Mouse (Mus musculus) bone marrow macrophage, adult 2 months (primary cell): ENCODE measurements at regions not wholly inside any gene's neighbourhood (a gene's known extent, or its start where the extent isn't known, plus 50 kb on each side); places are given as distances from the start of the nearest gene placed in this dataset.
A peak's percentile ranks its signal among the peaks of the same experiment; 100 is the strongest.

Source experiments
- H3K27ac ChIP-seq: 2 replicates; pipeline ENCODE4 v1.5.1; 2012; ENCODE audit warnings: low read depth, low read length; ENCODE audit not compliant: insufficient read depth
- H3K4me1 ChIP-seq: 2 replicates; pipeline ENCODE4 v1.6.1; 2012; ENCODE audit warnings: low read length; ENCODE audit not compliant: control insufficient read depth, insufficient read depth
- H3K4me3 ChIP-seq: 2 replicates; pipeline ENCODE4 v1.5.1; 2012; ENCODE audit warnings: mild to moderate bottlenecking, low read length, moderate library complexity; ENCODE audit not compliant: insufficient read depth
- CTCF ChIP-seq: IDR thresholded peaks from 2 replicates; pipeline ENCODE4 v1.5.1; 2012; ENCODE audit warnings: low read depth, mild to moderate bottlenecking, low read length, moderate library complexity
- POLR2A ChIP-seq: IDR thresholded peaks from 2 replicates; pipeline ENCODE4 v1.6.1; 2012; ENCODE audit warnings: mild to moderate bottlenecking, low read depth, low read length, borderline replicate concordance

GRCm38 (mm10) chr16:93041887-93042286 is 215.9 kb upstream of the Runx1 start:
- H3K4me3 ChIP-seq = no peak overlapping the region
- TF ChIP-seq POLR2A (no peak), CTCF (no peak)
- no peak overlapping the region for H3K27ac ChIP-seq
- peaks cover 3% of the 10 kb centered on the region; the same call in 1 of the 2 replicates for H3K4me1 ChIP-seq

GRCm38 (mm10) chr16:93041399-93041798 is 215.4 kb upstream of the Runx1 start:
- Histone ChIP-seq H3K4me3 (no peak overlapping the region), H3K27ac (no peak overlapping the region), H3K4me1 (peaks cover 3% of the 10 kb centered on the region; the same call in 1 of the 2 replicates)
- no peak for TF ChIP-seq POLR2A
- TF ChIP-seq CTCF = no peak

- H3K27ac ChIP-seq = no peak overlapping the region
- H3K4me1 ChIP-seq = peaks cover 37% of the 10 kb centered on the region
- no peak for TF ChIP-seq CTCF
- TF ChIP-seq POLR2A = no peak
- no peak overlapping the region for H3K4me3 ChIP-seq
These were observed 209.7 kb upstream of the Runx1 start for GRCm38 (mm10) chr16:93035626-93036025.

- H3K4me1 ChIP-seq = peaks cover 52% of the 10 kb centered on the region
- TF ChIP-seq CTCF (no peak), POLR2A (no peak)
- peak overlapping the region; percentile 92 for H3K27ac ChIP-seq
- no peak overlapping the region for H3K4me3 ChIP-seq
These were observed 208.0 kb upstream of the Runx1 start for GRCm38 (mm10) chr16:93033943-93034342.

- H3K4me3 ChIP-seq = 0 out of 2 replicates have a peak overlapping the region, but pooled peaks have one; percentile 7
- H3K27ac ChIP-seq = peak overlapping the region; percentile 97
- H3K4me1 ChIP-seq = peaks cover 67% of the 10 kb centered on the region
- TF ChIP-seq CTCF (no peak), POLR2A (no peak)
These were observed 205.7 kb upstream of the Runx1 start for GRCm38 (mm10) chr16:93031624-93032023.

GRCm38 (mm10) chr16:93028640-93029039 is 202.7 kb upstream of the Runx1 start:
- H3K4me1 ChIP-seq = peaks cover 70% of the 10 kb centered on the region
- TF ChIP-seq POLR2A (no peak), CTCF (no peak)
- peak overlapping the region; percentile 98 for H3K27ac ChIP-seq
- peak overlapping the region; percentile 21; the same call in 1 of the 2 replicates for H3K4me3 ChIP-seq

GRCm38 (mm10) chr16:93028016-93028415 is 202.1 kb upstream of the Runx1 start:
- TF ChIP-seq POLR2A (no peak), CTCF (no peak)
- no peak overlapping the region for H3K4me3 ChIP-seq
- peaks cover 65% of the 10 kb centered on the region for H3K4me1 ChIP-seq
- H3K27ac ChIP-seq = peak overlapping the region; percentile 98

GRCm38 (mm10) chr16:93026094-93026648 is 200.2 kb upstream of the Runx1 start:
- H3K4me1 ChIP-seq = peaks cover 51% of the 10 kb centered on the region
- no peak for TF ChIP-seq CTCF
- TF ChIP-seq POLR2A = no peak
- H3K27ac ChIP-seq = peak overlapping the region; percentile 67
- no peak overlapping the region for H3K4me3 ChIP-seq

GRCm38 (mm10) chr16:93019800-93020555 is 194.0 kb upstream of the Runx1 start:
- no peak for TF ChIP-seq POLR2A
- no peak for TF ChIP-seq CTCF
- H3K4me3 ChIP-seq = no peak overlapping the region
- peaks cover 12% of the 10 kb centered on the region for H3K4me1 ChIP-seq
- no peak overlapping the region for H3K27ac ChIP-seq

GRCm38 (mm10) chr16:93018766-93019165 is 192.8 kb upstream of the Runx1 start:
- TF ChIP-seq CTCF (no peak), POLR2A (no peak)
- H3K4me3 ChIP-seq = no peak overlapping the region
- H3K4me1 ChIP-seq = peaks cover 14% of the 10 kb centered on the region
- no peak overlapping the region for H3K27ac ChIP-seq
